In the genomic region with DNA sequence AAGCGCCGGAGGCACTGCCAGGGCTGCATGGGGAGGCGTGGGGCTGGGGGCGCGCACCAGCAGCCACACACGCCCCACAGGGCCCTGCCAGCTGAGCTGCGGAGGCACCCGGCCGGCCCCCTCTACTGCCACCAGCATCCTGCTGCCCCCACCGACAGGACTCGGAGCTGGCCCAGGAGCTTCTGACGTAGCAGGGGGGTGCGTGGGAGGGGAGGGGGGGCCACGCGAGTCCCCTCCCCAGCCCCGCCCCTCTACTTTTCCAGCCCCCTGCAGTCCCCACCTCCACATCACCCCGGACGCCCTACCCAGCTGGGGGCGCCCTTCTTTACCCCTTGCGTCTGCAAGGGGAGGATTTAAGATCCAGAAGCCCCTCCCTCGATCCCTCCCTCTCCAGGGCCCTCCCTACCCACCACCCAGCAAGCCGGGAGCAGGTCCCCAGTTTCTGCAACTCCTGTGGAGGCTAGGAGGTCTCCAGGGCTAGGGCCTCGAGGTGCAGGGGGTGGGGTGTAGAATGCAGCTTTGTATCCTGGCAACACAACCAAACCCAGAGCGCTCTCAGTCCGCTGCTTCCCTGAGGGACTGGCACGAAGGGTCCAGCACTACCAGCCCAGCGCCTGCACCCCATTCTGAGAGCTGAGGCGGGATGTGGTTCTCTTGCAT, we compare ENCODE assay signal across 8 mouse cellular contexts. TPM values are rescaled to one million over a fixed set of nuclear protein-coding genes. Genes with fewer than 3 reads are reported as not detected.
A peak's percentile ranks its signal among the peaks of the same experiment; 100 is the strongest.
DNase-seq lines count a peak whose midpoint lies in the region; ATAC-seq and TF ChIP-seq lines count a peak whose summit lies in the region.

No protein-coding gene starts in this region.

- peaks cover 75% of the 10 kb centered on the region for H3K4me1 ChIP-seq in forebrain, embryonic 12.5 days
- peaks cover 56% of the 10 kb centered on the region for H3K4me1 ChIP-seq in midbrain, embryonic 11.5 days (ENCODE audit: control insufficient read depth, insufficient read depth, low read length)
- peaks cover 15% of the 10 kb centered on the region for H3K4me1 ChIP-seq in testis, adult 2 months (ENCODE audit: control insufficient read depth, insufficient read depth, low read length)

- H3K4me3 ChIP-seq in forebrain, embryonic 12.5 days (replicated peaks), result peak overlapping the region; percentile 76
- H3K4me3 ChIP-seq in midbrain, embryonic 11.5 days (ENCODE audit: low read depth, low read length), result peak overlapping the region; percentile 80
- peak overlapping the region; percentile 3; the same call in 1 of the 2 replicates for H3K4me3 ChIP-seq in testis, adult 2 months (ENCODE audit: control insufficient read depth, low read depth, low read length)

- H3K4me2 ChIP-seq in forebrain, embryonic 12.5 days, result peak overlapping the region; percentile 85
- peak overlapping the region; percentile 92 for H3K4me2 ChIP-seq in midbrain, embryonic 11.5 days

- H3K9ac ChIP-seq in forebrain, embryonic 12.5 days, result peak overlapping the region; percentile 95
- peak overlapping the region; percentile 95 for H3K9ac ChIP-seq in midbrain, embryonic 11.5 days (ENCODE audit: low read length)

- H3K27ac ChIP-seq in forebrain, embryonic 12.5 days, result peak overlapping the region; percentile 96
- H3K27ac ChIP-seq in midbrain, embryonic 11.5 days (ENCODE audit: low read depth, low read length), result peak overlapping the region; percentile 89
- no peak overlapping the region for H3K27ac ChIP-seq in testis, adult 2 months (ENCODE audit: control insufficient read depth, insufficient read depth, low read depth, low read length)

- TF ChIP-seq POLR2A in testis, adult 2 months (IDR thresholded peaks at IDR 0.05; ENCODE audit: control insufficient read depth, low read depth, low read length), result no peak

- DNase-seq in adrenal gland, postnatal 10 days, result peak; percentile 8
- no peak for DNase-seq in adrenal gland, adult 8-10 months
- DNase-seq in ES-CJ7 (ENCODE audit: low read depth, low spot score), result peak; percentile 73
- DNase-seq in layer of hippocampus, postnatal 25 days (ENCODE audit: extremely low spot score in 1 of 2, low spot score in 1 of 2), result peak; percentile 70 to 72
- DNase-seq in midbrain, embryonic 11.5 days (ENCODE audit: low spot score, missing footprints), result peak; percentile 97
- DNase-seq in adrenal gland, postnatal 4 days (ENCODE audit: low spot score in 2 of 2), result no peak

- H3K27me3 ChIP-seq in forebrain, embryonic 12.5 days, result peaks cover 28% of the 10 kb centered on the region
- peaks cover 15% of the 10 kb centered on the region for H3K27me3 ChIP-seq in midbrain, embryonic 11.5 days (ENCODE audit: control insufficient read depth, insufficient read depth, low read length)
- H3K27me3 ChIP-seq in testis, adult 2 months (ENCODE audit: control insufficient read depth, insufficient read depth, low read length), result no peaks in the 10 kb centered on the region

- 1% methylated on average over 17 of the region's 28 CpGs for WGBS in forebrain, embryonic 12.5 days
- 1% methylated on average over 21 of the region's 28 CpGs for WGBS in midbrain, embryonic 11.5 days

- peak; percentile 25 for ATAC-seq in forebrain, embryonic 12.5 days (ENCODE audit: low FRiP score)
- ATAC-seq in midbrain, embryonic 11.5 days (ENCODE audit: low FRiP score), result peak; percentile 45

- no peaks in the 10 kb centered on the region for H3K9me3 ChIP-seq in forebrain, embryonic 12.5 days
- H3K9me3 ChIP-seq in midbrain, embryonic 11.5 days (ENCODE audit: control insufficient read depth, low read length), result no peaks in the 10 kb centered on the region

- TF ChIP-seq CTCF in testis, adult 2 months (IDR thresholded peaks at IDR 0.05; ENCODE audit: control insufficient read depth, insufficient read depth, insufficient replicate concordance, low read depth, low read length), result no peak

- no peaks in the 10 kb centered on the region for H3K36me3 ChIP-seq in forebrain, embryonic 12.5 days (replicated peaks)
- no peaks in the 10 kb centered on the region for H3K36me3 ChIP-seq in midbrain, embryonic 11.5 days (ENCODE audit: control insufficient read depth, insufficient read depth, low read length)
- H3K36me3 ChIP-seq in testis, adult 2 months (ENCODE audit: control insufficient read depth, insufficient read depth, low read length), result no peaks in the 10 kb centered on the region

RNA-seq across cellular contexts. Expression of a gene that starts 2.0 kb away (rescaled TPM):
- total RNA-seq in adrenal gland, postnatal 10 days (2021), result 10 to 100 TPM in 1 of 2 experiments, 1 to 10 TPM in 1; 7.1 to 10.1 TPM
- 10 to 100 TPM; 10.7 to 37.6 (median 19.9) TPM for total RNA-seq in adrenal gland, adult 8-10 months (2022)
- 5.2 and 5.7 TPM in 2 replicates for polyA plus RNA-seq in forebrain, embryonic 12.5 days (2016; fragmentation: Nextera tagmentation; extraction: Ambion mirVana)
- total RNA-seq in layer of hippocampus, postnatal 25 days (2021), result 100 to 1,000 TPM; 260 to 270 TPM
- 1.7 and 2.2 TPM in 2 replicates for polyA plus RNA-seq in midbrain, embryonic 11.5 days (2014; fragmentation: Nextera tagmentation; extraction: Ambion mirVana)
- polyA plus RNA-seq in testis, adult 2 months (2012; rRNA removed), result 35.5 and 47.1 TPM in 2 replicates
- total RNA-seq in adrenal gland, postnatal 4 days (2021), result 10 to 100 TPM; 12.0 to 14.3 TPM

RNA-seq across cellular contexts. Expression of a gene that starts 55.5 kb away (rescaled TPM):
- total RNA-seq in adrenal gland, postnatal 10 days (2021), result 1 to 10 TPM; 3.5 to 5.1 TPM
- total RNA-seq in adrenal gland, adult 8-10 months (2022), result 1 to 10 TPM; 2.1 to 5.4 (median 4.0) TPM
- polyA plus RNA-seq in forebrain, embryonic 12.5 days (2016; fragmentation: Nextera tagmentation; extraction: Ambion mirVana), result 10.0 and 11.9 TPM in 2 replicates
- total RNA-seq in layer of hippocampus, postnatal 25 days (2021), result 10 to 100 TPM; 28.8 to 34.3 TPM
- 7.0 and 12.0 TPM in 2 replicates for polyA plus RNA-seq in midbrain, embryonic 11.5 days (2014; fragmentation: Nextera tagmentation; extraction: Ambion mirVana)
- 0.47 and 0.58 TPM in 2 replicates for polyA plus RNA-seq in testis, adult 2 months (2012; rRNA removed)
- total RNA-seq in adrenal gland, postnatal 4 days (2021), result 1 to 10 TPM; 4.2 to 4.7 TPM

Comparison
In these comparisons a context has a peak if more than half of its experiments do, and no peak if none do; other contexts are left out.
1. DNase-seq: peak in adrenal gland, postnatal 10 days (single experiment), ES-CJ7 (single experiment), layer of hippocampus, postnatal 25 days (2 of 2) and midbrain, embryonic 11.5 days (single experiment); none in adrenal gland, adult 8-10 months (single experiment) and adrenal gland, postnatal 4 days (0 of 2).
2. H3K4me3 ChIP-seq: peak in every context shown above with its lines; median percentile 80 in midbrain, embryonic 11.5 days; 76 in forebrain, embryonic 12.5 days; 3 in testis, adult 2 months.
3. RNA of a gene that starts 2.0 kb away (total RNA-seq): 260 to 270 TPM in layer of hippocampus, postnatal 25 days; 10.7 to 37.6 TPM in adrenal gland, adult 8-10 months, 12.0 to 14.3 TPM in adrenal gland, postnatal 4 days and 7.1 to 10.1 TPM in adrenal gland, postnatal 10 days; every median in the first group is over 4 times any median in the second.
4. RNA of a gene that starts 55.5 kb away (total RNA-seq): 28.8 to 34.3 TPM in layer of hippocampus, postnatal 25 days; 2.1 to 5.4 TPM in adrenal gland, adult 8-10 months, 3.5 to 5.1 TPM in adrenal gland, postnatal 10 days and 4.2 to 4.7 TPM in adrenal gland, postnatal 4 days; every median in the first group is over 4 times any median in the second.